Mouse (Mus musculus): Measurements from ENCODE around the gene Gm4924. TPM values are rescaled to one million over a fixed set of nuclear protein-coding genes. Genes with fewer than 3 reads are reported as not detected.

Gm4924 gene
- 15.0 and 20.9 TPM in 2 replicates for polyA plus RNA-seq (2015; fragmentation: Nextera tagmentation; extraction: Ambion mirVana)

DNA sequence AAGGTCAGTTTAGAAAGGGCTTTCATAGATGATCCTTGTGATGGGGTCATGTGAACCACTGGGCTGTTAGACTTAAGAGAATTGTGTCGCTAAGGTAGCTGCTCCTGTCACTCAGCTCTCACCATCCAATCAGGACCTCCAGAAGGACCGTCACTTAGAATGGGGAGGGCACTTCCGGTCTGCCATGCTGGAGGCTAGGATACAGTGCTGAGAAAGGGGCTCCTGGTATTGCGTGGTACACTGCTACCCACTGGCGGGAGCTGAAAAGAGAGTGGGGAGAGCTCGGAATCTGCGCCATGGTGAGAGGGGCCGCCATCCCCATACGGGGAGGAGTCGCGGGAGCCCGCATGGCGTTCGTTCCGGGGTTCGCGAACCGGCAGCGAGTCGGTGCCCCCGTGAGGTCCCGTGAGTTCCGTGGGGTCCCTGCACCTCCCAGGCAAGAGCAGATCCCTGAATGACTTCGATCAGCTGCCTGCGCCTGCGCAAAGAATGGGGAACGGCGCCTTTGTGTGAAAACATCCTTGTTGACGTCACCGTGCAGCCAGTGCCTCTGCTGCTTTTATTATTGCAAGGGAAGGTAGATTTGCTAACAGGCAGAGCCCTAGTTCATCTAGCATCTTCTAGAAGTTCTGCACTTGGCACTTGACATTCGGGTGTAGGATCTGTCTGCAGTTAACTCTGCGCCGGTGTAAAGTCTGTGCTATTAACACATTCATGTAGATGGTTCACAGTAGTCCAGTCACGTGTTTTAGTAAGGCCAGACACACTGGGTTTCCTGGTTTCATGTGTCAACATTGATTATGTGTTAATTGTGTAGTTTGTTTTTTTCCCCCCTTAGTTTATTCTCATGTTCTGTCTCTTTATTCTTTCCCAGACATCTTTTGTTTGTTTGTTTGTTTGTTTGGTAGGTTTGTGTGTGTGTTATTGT, at the start of gene Gm4924:
Gm4924 (plus strand) TSS at position 173 of the 928 bp plus-strand sequence.
- 5% methylated on average over 34 of the region's 34 CpGs for WGBS
- peak within 1 kb of the TSS; percentile 64 for H3K4me3 ChIP-seq
- H3K36me3 ChIP-seq (replicated peaks) = 0 out of 2 replicates have a peak, but pooled peaks cover 4% of the 10 kb centered on the region
- peak within 1 kb of the TSS; percentile 81 for H3K9ac ChIP-seq
- no peaks in the 10 kb centered on the region for H3K27me3 ChIP-seq (replicated peaks)
- H3K4me1 ChIP-seq = no peaks in the 10 kb centered on the region
- peaks cover 22% of the 10 kb centered on the region; the same call in 1 of the 2 replicates for H3K9me3 ChIP-seq
- peak within 1 kb of the TSS; percentile 50 for H3K4me2 ChIP-seq
- ATAC-seq (replicated peaks) = peak; percentile 100
- H3K27ac ChIP-seq = peak within 1 kb of the TSS; percentile 98

DNA sequence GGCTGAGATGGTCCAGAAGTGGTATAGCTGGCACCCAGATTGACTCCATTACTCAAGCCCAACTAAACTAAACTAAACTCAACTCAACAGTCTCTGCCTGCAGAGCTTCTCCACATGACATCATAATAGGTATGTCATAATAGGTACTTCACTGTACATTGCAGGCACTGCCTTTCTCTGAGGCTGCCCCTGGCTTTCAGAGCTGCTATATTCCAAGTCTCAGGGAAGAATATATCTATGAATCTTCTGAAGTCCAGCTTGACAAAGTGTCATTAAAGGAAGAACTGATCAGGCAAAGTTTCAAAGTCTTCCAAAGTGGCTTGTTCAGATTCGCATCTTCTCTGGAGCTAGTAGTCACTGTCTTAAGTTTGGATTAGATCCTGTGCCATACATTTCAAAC, 37.6 kb upstream of the Gm4924 start, which contains the start of gene 4932415D10Rik:
4932415D10Rik (minus strand) TSS at position 101 of the 400 bp plus-strand sequence.
- H3K9me3 ChIP-seq = no peaks in the 10 kb centered on the region
- H3K4me2 ChIP-seq = no peak within 1 kb of the TSS
- no peaks in the 10 kb centered on the region for H3K27me3 ChIP-seq (replicated peaks)
- 95% methylated on average over 1 of the region's 1 CpGs for WGBS
- H3K9ac ChIP-seq = no peak within 1 kb of the TSS
- H3K27ac ChIP-seq = no peak within 1 kb of the TSS
- no peak within 1 kb of the TSS for H3K4me3 ChIP-seq
- no peaks in the 10 kb centered on the region for H3K36me3 ChIP-seq (replicated peaks)
- H3K4me1 ChIP-seq = no peaks in the 10 kb centered on the region
- no peak for ATAC-seq (replicated peaks)

DNA sequence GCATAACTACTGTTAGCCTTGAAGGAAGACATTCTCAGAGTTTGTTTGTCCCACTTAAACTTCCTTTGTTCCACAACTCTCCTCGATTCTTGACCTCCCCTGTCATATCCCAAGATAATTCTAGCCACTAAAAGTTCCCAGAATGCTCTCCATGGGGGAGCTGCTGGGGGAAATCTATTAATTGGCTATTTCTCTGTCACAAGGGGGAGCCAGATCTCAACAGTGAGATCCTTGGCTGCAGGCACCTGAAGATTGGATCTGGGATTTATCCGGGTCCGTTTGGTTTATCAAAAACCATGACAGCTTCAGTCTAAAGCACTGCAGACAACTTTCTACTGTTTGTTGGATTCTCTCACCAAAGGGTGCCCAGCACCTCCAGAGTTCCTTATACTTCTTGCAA, 33.9 kb upstream of the Gm4924 start:
- Histone ChIP-seq H3K9me3 (no peaks in the 10 kb centered on the region), H3K27ac (no peak overlapping the region), H3K4me1 (no peaks in the 10 kb centered on the region), H3K9ac (no peak overlapping the region), H3K4me2 (no peak overlapping the region), H3K27me3 (replicated peaks) (no peaks in the 10 kb centered on the region), H3K36me3 (replicated peaks) (no peaks in the 10 kb centered on the region), H3K4me3 (no peak overlapping the region)
- no peak for ATAC-seq (replicated peaks)
- WGBS = 69% methylated on average over 3 of the region's 3 CpGs

DNA sequence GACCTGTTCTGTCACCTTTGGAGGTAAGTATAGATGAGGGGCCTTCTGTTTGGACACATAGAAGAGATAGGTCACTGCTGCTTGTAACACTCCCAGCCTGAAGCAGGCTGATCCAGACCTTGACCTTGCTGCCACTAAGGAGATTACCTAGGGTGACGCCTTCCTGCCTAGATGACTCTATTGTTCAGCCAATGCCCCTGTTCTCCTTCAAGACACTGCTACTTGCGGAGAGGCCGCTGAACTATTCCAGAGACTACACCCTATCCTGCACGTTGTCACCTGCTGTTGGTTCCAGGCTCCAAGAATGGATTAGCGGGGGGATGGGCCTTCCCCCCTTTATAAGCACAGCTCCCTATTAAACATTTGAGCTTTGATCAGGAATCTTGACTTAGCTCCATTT, 24.2 kb upstream of the Gm4924 start:
- no peak overlapping the region for H3K4me2 ChIP-seq
- 78% methylated on average over 5 of the region's 5 CpGs for WGBS
- no peak for ATAC-seq (replicated peaks)

DNA sequence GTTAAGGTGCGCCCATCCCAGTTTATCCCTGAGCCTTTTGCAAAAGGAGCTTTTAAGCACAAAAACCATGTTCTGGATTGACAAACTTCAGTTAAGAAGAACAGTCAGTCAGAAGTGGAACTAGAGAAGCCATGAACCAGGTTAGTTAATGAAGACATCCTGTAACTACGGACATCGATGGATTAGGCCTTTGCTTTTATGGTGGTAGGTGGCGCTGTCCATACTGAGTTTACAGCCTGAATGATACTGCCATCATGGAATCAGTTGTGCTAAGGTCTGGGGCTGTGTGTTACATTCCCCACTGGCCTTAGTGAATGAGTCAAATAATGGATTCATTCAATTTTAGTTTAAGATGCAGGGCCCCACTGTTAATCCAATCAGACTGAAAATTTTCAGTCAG, 1.3 kb downstream of the Gm4924 start:
- no peak overlapping the region for H3K4me3 ChIP-seq
- peaks cover 26% of the 10 kb centered on the region; the same call in 1 of the 2 replicates for H3K9me3 ChIP-seq
- H3K4me2 ChIP-seq = peak overlapping the region; percentile 50; the same call in 1 of the 2 replicates
- 98% methylated on average over 4 of the region's 4 CpGs for WGBS
- ATAC-seq (replicated peaks) = no peak
- peak overlapping the region; percentile 98; the same call in 1 of the 2 replicates for H3K27ac ChIP-seq
- H3K27me3 ChIP-seq (replicated peaks) = no peaks in the 10 kb centered on the region
- H3K9ac ChIP-seq = no peak overlapping the region
- H3K4me1 ChIP-seq = no peaks in the 10 kb centered on the region
- H3K36me3 ChIP-seq (replicated peaks) = 0 out of 2 replicates have a peak, but pooled peaks cover 4% of the 10 kb centered on the region

More for the DNA sequence above, 24.2 kb upstream of the Gm4924 start:
- Histone ChIP-seq H3K4me1 (no peaks in the 10 kb centered on the region), H3K27me3 (replicated peaks) (no peaks in the 10 kb centered on the region), H3K9me3 (no peaks in the 10 kb centered on the region), H3K27ac (no peak overlapping the region), H3K9ac (no peak overlapping the region), H3K4me3 (no peak overlapping the region), H3K36me3 (replicated peaks) (no peaks in the 10 kb centered on the region)

DNA sequence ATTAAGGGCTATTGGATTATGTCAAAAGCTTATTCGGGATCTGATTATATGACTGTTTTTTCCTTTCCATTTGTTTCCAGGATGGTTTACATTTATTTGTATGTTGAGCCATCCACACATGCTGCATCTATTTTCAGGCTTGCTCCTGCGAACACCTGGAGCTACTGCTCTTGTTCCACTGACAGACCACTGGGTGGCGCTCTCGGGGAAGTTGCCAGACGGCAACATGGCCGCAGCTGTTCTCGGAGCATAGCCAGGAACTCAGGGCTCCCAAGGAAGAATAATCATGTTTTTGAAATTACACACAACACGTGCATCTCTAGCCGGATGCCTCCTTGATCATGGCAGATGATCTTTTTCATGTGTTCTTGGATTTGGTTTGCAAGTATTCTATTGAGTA, 7.9 kb downstream of the Gm4924 start:
- Histone ChIP-seq H3K9me3 (peaks cover 44% of the 10 kb centered on the region), H3K4me3 (no peak overlapping the region), H3K9ac (no peak overlapping the region), H3K36me3 (replicated peaks) (peaks cover 19% of the 10 kb centered on the region), H3K27ac (no peak overlapping the region), H3K4me1 (no peaks in the 10 kb centered on the region), H3K4me2 (no peak overlapping the region), H3K27me3 (replicated peaks) (no peaks in the 10 kb centered on the region)
- WGBS = 86% methylated on average over 9 of the region's 9 CpGs
- no peak for ATAC-seq (replicated peaks)

DNA sequence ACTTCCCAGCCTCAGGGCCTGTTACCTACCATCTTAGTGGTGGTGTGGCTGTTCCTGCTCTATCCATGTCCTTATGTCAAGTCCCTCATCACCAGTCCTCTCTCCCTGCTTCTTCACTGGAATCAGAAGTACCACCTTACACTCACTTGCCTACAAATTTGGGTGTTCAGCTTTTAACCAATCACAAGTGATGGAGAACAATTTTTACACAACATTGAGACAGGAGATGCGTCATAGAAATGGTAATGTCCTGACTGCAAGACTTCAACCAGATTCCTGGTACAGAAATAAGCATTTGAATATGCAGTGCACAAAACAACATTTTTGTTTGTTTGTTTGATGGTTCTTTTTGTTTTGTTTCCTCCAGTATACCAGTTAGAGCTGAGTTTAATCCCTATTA, 28.9 kb downstream of the Gm4924 start:
- H3K9me3 ChIP-seq = peaks cover 36% of the 10 kb centered on the region

DNA sequence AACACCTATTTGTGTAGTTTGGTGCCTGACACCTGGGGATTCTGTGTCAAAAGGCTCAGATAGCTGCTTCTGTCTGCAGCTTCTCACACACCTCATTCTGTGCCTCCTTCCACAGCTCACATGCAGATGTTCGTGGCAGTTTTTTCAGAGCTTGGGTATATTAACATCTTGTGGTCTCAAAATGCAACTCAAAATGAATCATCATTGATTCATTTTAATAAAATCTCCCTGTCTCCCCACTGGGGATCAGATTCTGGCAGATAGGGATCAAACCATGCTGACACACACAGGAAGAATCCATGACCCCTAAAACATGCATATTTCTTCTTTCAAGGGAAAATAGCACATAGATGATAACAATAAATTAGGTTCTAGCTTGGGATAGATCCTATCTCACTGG, 55.5 kb downstream of the Gm4924 start:
- Histone ChIP-seq H3K4me2 (no peak overlapping the region), H3K9me3 (peaks cover 21% of the 10 kb centered on the region), H3K36me3 (replicated peaks) (peaks cover 23% of the 10 kb centered on the region), H3K4me3 (no peak overlapping the region), H3K27me3 (replicated peaks) (no peaks in the 10 kb centered on the region), H3K9ac (no peak overlapping the region), H3K27ac (no peak overlapping the region), H3K4me1 (no peaks in the 10 kb centered on the region)
- no peak for ATAC-seq (replicated peaks)
- 86% methylated on average over 1 of the region's 1 CpGs for WGBS

More for the DNA sequence above, 28.9 kb downstream of the Gm4924 start:
- Histone ChIP-seq H3K36me3 (replicated peaks) (peaks cover 30% of the 10 kb centered on the region; the same call in 1 of the 2 replicates), H3K4me1 (no peaks in the 10 kb centered on the region), H3K27ac (no peak overlapping the region), H3K9ac (no peak overlapping the region), H3K4me3 (no peak overlapping the region), H3K4me2 (no peak overlapping the region), H3K27me3 (replicated peaks) (no peaks in the 10 kb centered on the region)
- WGBS = 98% methylated on average over 1 of the region's 1 CpGs
- no peak for ATAC-seq (replicated peaks)

DNA sequence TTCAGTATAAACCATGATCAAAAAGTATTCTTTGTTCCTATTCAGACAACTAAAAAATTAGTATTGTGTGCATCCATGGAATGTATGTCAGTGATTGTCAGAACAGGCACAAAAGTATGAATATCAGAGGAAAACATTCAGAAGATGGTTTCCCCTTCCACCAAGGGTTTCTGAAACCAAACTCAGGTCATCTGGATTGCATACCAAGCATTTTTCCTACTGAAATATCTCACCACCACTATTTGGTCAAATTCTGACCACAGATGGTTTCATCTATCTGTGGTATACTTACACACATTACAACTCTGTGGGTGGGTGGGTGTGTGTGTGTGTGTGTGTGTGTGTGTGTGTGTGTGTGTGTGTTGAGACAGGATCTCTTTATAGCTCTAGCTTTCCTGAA, 69.6 kb downstream of the Gm4924 start:
- H3K9ac ChIP-seq = no peak overlapping the region
- ATAC-seq (replicated peaks) = no peak
- H3K27ac ChIP-seq = no peak overlapping the region
- no peak overlapping the region for H3K4me3 ChIP-seq
- no peaks in the 10 kb centered on the region for H3K36me3 ChIP-seq (replicated peaks)
- H3K27me3 ChIP-seq (replicated peaks) = no peaks in the 10 kb centered on the region
- H3K9me3 ChIP-seq = peaks cover 11% of the 10 kb centered on the region
- H3K4me2 ChIP-seq = no peak overlapping the region
- H3K4me1 ChIP-seq = no peaks in the 10 kb centered on the region

Other genes with a start within 250 kb of the Gm4924 start
- 11.0 and 13.5 TPM in 2 replicates for gene AU041133, start 226.2 kb upstream of the Gm4924 start, polyA plus RNA-seq (2015; fragmentation: Nextera tagmentation; extraction: Ambion mirVana)
- gene Zfp938, start 113.0 kb upstream of the Gm4924 start, polyA plus RNA-seq (2015; fragmentation: Nextera tagmentation; extraction: Ambion mirVana) = 28.1 and 29.2 TPM in 2 replicates
- gene 4932415D10Rik, start 37.7 kb upstream of the Gm4924 start, polyA plus RNA-seq (2015; fragmentation: Nextera tagmentation; extraction: Ambion mirVana) = not detected in 2 replicates
- not detected in 2 replicates for gene Gm1553, start 138.4 kb downstream of the Gm4924 start, polyA plus RNA-seq (2015; fragmentation: Nextera tagmentation; extraction: Ambion mirVana)